Mouse (Mus musculus): Measurements from ENCODE around the gene Capn5.

DNA sequence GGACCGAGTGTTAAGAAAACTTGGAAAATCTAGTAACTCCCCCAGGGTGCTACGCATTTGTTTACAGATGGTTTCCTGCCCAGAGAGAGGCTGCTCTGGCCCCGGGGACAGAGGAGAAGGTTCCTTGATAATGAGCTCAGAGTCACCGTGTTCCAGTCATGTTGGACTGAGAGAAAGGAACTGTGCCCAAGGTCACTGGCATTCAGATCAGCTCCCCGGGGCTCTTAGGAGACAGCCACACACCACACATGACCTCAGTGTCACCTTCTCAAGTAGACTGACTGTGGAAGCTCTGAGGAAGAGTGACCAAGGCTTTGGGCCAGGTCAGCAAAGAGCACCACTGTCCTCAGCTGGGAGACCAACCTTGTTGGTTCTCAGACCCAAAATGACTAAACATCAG is 53.4 kb downstream of the Capn5 start:
- TF ChIP-seq CTCF (IDR thresholded peaks at IDR 0.05; ENCODE audit: extremely low read depth, insufficient read depth, insufficient read length, insufficient replicate concordance) (no peak), POLR2A (IDR thresholded peaks at IDR 0.05; ENCODE audit: low read depth, low read length) (no peak)
